Mouse (Mus musculus) intestine, embryonic 14.5 days (tissue): Measurements from ENCODE around the gene Siglec1. TPM values are rescaled to one million over a fixed set of nuclear protein-coding genes. Genes with fewer than 3 reads are reported as not detected.
"Not testable (repeated sequence)": the region's sequence is repeated elsewhere in the genome, so short reads cannot be mapped to it uniquely, and the experiment has no call there.

Experiments
- ATAC-seq: fragments of 200-750 bp; cut with Nextera tagmentation; replicated peaks from 2 replicates; pipeline ENCODE4 v1.8.0; 2017; ENCODE audit warnings: low read depth, moderate number of reproducible peaks, moderate TSS enrichment, moderate library complexity; ENCODE audit not compliant: low FRiP score, low TSS enrichment
- DNase-seq: peaks from one replicate; pipeline ENCODE4 v3.0.0-alpha.2; 2018; ENCODE audit warnings: low spot score
- H3K27ac ChIP-seq: fragments of 300-500 bp; sonication (generic); 2 replicates; pipeline ENCODE4 v1.5.1; 2014; ENCODE audit warnings: low read depth, mild to moderate bottlenecking, control low read depth
- H3K27me3 ChIP-seq: fragments of 300-500 bp; sonication (generic); replicated peaks from 2 replicates; pipeline ENCODE4 v1.6.1; 2014; ENCODE audit warnings: low read length, control low read depth; ENCODE audit not compliant: control insufficient read depth, insufficient read depth
- H3K36me3 ChIP-seq: fragments of 300-500 bp; sonication (generic); 2 replicates; pipeline ENCODE4 v1.6.1; 2014; ENCODE audit warnings: low read length, control low read depth; ENCODE audit not compliant: control insufficient read depth, insufficient read depth
- H3K4me1 ChIP-seq: fragments of 300-500 bp; sonication (generic); replicated peaks from 2 replicates; pipeline ENCODE4 v1.6.1; 2014; ENCODE audit warnings: low read length, control low read depth, mixed read lengths; ENCODE audit not compliant: control insufficient read depth, insufficient read depth
- H3K4me2 ChIP-seq: fragments of 300-500 bp; sonication (generic); 2 replicates; pipeline ENCODE4 v1.6.1; 2014; ENCODE audit warnings: low read length
- H3K4me3 ChIP-seq: fragments of 300-500 bp; sonication (generic); 2 replicates; pipeline ENCODE4 v1.5.1; 2014; ENCODE audit warnings: low read depth, low read length, control low read depth, mixed read lengths
- H3K9ac ChIP-seq: fragments of 300-500 bp; sonication (generic); 2 replicates; pipeline ENCODE4 v1.6.1; 2014; ENCODE audit warnings: mild to moderate bottlenecking, low read length
- H3K9me3 ChIP-seq: fragments of 300-500 bp; sonication (generic); 2 replicates; pipeline ENCODE4 v1.6.1; 2016; ENCODE audit warnings: low read length, control low read depth; ENCODE audit not compliant: control insufficient read depth
- WGBS: fragments of 180-500 bp; shearing (Covaris S2); extraction: QIAGEN DNeasy Blood & Tissue Kit; methylation state at CpG from one replicate; pipeline ENCODE4 v1.1.7; 2014; 5-methylcytosine and 5-hydroxymethylcytosine counted together
- polyA plus RNA-seq: library from polyadenylated mRNA; unstranded; fragments of >200 nt; fragmentation: Nextera tagmentation; extraction: Ambion mirVana; gene quantifications from 2 replicates; pipeline ENCODE4 v1.2.1, GENCODE M21; 2014

Gene Siglec1
- polyA plus RNA-seq, 1 experiment from 2014 or later: 0.41 TPM

DNA sequence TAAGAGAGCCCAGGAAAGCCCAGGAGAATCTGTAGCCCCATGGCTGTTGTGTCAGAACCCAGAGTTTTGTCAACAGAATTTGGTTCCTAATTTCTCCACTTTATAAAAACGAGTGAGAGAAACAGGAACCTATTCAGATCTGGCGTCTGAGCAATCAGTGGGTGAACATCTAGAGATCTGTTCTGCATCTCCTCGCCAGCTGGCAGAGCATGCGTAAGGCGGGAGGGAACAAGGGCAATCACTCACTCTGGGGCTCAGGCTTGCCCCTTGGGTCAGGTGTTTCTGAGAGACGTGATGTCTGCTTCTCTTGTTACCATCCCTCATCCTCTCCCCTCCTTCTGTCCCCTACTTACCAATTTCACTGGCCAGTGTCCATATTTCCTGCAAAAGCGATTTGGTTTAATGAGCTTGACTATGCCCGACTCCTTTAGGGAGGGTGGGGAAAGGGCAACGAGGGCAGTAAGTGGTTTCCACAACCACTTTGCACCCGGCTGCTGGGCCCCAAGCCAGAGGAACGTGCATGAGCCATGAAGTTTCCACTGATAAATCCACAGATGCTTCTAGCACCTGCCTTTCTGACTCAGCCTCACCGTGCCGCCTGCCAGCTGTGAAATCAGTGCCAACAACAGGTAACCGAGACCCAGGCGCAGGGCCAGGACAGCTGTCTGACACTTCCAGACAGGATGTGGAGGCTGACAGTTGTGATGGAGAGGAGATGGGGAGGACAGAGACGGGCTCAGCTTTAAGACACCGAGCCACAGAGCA, 49.2 kb downstream of the Siglec1 start:
- no peaks in the 10 kb centered on the region for H3K9me3 ChIP-seq
- WGBS: 39% methylated on average over 17 of the region's 17 CpGs
- H3K27ac ChIP-seq: no peak overlapping the region
- ATAC-seq (no peak), DNase-seq (no peak)
- H3K4me2 ChIP-seq: no peak overlapping the region
- no peak overlapping the region for H3K9ac ChIP-seq
- peaks cover 4% of the 10 kb centered on the region; the same call in 1 of the 2 replicates for H3K4me1 ChIP-seq
- H3K4me3 ChIP-seq: no peak overlapping the region
- no peaks in the 10 kb centered on the region for H3K36me3 ChIP-seq
- peaks cover 37% of the 10 kb centered on the region for H3K27me3 ChIP-seq

DNA sequence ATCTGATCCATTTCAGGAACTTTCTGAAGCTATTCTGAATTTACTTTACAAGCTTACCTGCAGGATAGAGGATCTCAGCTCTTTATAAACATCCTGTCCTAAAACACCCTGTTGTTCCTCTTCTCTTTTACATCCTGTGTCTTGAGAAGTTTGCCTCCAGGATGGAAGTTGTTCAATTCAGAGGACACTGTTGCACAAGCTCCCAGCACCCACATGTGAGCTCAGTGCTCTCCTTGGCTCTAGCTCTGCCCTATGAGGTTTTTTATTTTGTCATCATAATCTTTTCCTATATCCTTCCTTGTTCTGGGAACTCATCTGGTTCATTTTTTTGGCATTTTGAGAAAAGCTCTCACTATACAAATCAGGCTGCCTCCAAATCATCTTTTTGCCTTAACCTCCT, 49.8 kb downstream of the Siglec1 start:
- DNase-seq (no peak), ATAC-seq (no peak)
- H3K9me3 ChIP-seq: no peaks in the 10 kb centered on the region
- H3K27ac ChIP-seq: no peak overlapping the region
- no peaks in the 10 kb centered on the region for H3K36me3 ChIP-seq
- no peak overlapping the region for H3K4me2 ChIP-seq
- H3K9ac ChIP-seq: no peak overlapping the region
- no peak overlapping the region for H3K4me3 ChIP-seq
- H3K4me1 ChIP-seq: peaks cover 4% of the 10 kb centered on the region; the same call in 1 of the 2 replicates
- H3K27me3 ChIP-seq: peaks cover 30% of the 10 kb centered on the region

GRCm38 (mm10) chr2:131036343-131036742, 50.2 kb downstream of the Siglec1 start:
- H3K4me3 ChIP-seq: no peak overlapping the region
- DNase-seq: no peak
- H3K9ac ChIP-seq: no peak overlapping the region
- peaks cover 26% of the 10 kb centered on the region for H3K27me3 ChIP-seq
- 0 out of 2 replicates have a peak, but pooled peaks cover 4% of the 10 kb centered on the region for H3K4me1 ChIP-seq
- ATAC-seq: no peak
- H3K4me2 ChIP-seq: no peak overlapping the region
- 84% methylated on average over 2 of the region's 2 CpGs for WGBS
- H3K36me3 ChIP-seq: no peaks in the 10 kb centered on the region
- H3K27ac ChIP-seq: no peak overlapping the region
- H3K9me3 ChIP-seq: no peaks in the 10 kb centered on the region

GRCm38 (mm10) chr2:131031406-131031805, 55.2 kb downstream of the Siglec1 start:
- not testable (repeated sequence) for H3K4me2 ChIP-seq, H3K36me3 ChIP-seq, ATAC-seq, H3K4me3 ChIP-seq, H3K27me3 ChIP-seq, H3K9me3 ChIP-seq, DNase-seq, H3K27ac ChIP-seq, H3K9ac ChIP-seq
- H3K4me1 ChIP-seq: peaks cover 12% of the 10 kb centered on the region
- 56% methylated on average over 1 of the region's 1 CpGs for WGBS

GRCm38 (mm10) chr2:131030998-131031397, 55.6 kb downstream of the Siglec1 start:
- no peaks in the 10 kb centered on the region for H3K27me3 ChIP-seq
- no peak overlapping the region for H3K4me3 ChIP-seq
- no peaks in the 10 kb centered on the region for H3K9me3 ChIP-seq
- H3K36me3 ChIP-seq: peaks cover 11% of the 10 kb centered on the region; the same call in 1 of the 2 replicates
- H3K4me2 ChIP-seq: no peak overlapping the region
- ATAC-seq (no peak), DNase-seq (no peak)
- peaks cover 12% of the 10 kb centered on the region for H3K4me1 ChIP-seq
- H3K27ac ChIP-seq: no peak overlapping the region
- WGBS: 82% methylated on average over 1 of the region's 1 CpGs
- no peak overlapping the region for H3K9ac ChIP-seq

DNA sequence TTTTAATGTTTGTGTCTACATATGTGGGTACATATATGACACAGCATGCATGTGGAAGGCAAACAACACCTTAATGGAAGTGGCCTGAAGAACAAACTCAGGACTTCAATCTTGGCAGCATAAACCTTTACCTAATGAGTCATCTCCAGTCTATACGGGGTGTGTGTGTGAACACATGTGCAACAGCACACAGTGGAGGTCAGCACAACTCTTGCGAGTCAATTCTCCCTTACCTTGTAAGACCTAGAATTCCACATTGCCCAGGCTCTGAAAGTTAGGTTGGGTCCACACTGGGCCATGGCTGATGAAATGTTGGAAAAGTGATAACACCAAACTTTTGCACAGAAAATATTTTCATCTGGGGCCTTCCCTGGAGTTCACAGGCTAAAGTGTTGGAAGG, 56.0 kb downstream of the Siglec1 start:
- H3K9me3 ChIP-seq: no peaks in the 10 kb centered on the region
- peaks cover 12% of the 10 kb centered on the region for H3K4me1 ChIP-seq
- DNase-seq (no peak), ATAC-seq (no peak)
- H3K4me2 ChIP-seq: no peak overlapping the region
- peaks cover 15% of the 10 kb centered on the region; the same call in 1 of the 2 replicates for H3K36me3 ChIP-seq
- no peak overlapping the region for H3K4me3 ChIP-seq
- H3K27ac ChIP-seq: no peak overlapping the region
- 87% methylated on average over 2 of the region's 2 CpGs for WGBS
- no peaks in the 10 kb centered on the region for H3K27me3 ChIP-seq
- H3K9ac ChIP-seq: no peak overlapping the region

DNA sequence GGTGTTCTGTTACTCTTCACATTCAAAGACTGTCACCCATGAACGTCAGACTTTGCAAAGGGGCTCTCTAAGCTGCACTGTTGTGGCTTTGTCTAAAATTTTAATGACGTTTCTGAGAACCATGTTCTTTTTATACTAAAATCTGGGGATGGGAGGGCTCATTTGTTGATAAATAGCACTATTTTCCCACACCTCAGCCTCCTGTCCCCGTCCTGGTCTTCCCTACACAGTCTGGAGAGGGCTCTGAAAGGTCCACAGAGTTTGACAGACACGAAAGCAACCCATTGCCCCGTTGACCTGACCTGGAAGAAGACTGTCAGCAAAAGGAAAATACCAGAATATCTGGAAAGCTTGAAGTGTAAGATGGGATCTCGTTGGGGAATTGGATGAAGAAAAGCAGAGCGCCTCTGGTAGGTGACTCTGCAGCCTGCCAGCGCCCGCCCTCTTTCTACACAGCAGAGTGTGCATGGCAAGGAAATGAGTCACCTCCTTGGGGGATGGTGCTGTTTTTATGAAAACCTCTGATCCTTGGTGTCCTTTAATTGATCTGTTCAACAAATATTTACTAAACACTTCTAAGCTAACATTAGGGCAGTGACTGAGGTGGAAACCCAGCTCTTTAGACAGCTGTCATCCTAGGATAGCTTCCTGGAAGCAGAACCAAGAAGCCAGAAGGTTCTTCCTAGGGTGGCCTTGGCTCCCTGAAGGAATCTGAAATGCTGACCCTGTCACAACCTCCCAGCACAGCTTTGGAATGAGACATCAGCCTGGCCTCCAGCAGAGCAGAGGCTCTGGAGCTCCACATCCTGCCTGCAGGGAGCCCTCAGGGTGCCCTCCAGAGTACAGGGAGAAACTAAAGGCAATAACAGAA, 57.3 kb downstream of the Siglec1 start:
- Histone ChIP-seq H3K4me3 (no peak overlapping the region), H3K27ac (peak overlapping the region; percentile 30; the same call in 1 of the 2 replicates), H3K4me1 (peaks cover 12% of the 10 kb centered on the region), H3K36me3 (peaks cover 22% of the 10 kb centered on the region; the same call in 1 of the 2 replicates), H3K9me3 (no peaks in the 10 kb centered on the region), H3K27me3 (no peaks in the 10 kb centered on the region), H3K9ac (no peak overlapping the region), H3K4me2 (no peak overlapping the region)
- 0 out of 2 replicates have a peak, but pooled peaks have one; percentile 43 for ATAC-seq
- no peak for DNase-seq
- WGBS: 31% methylated on average over 9 of the region's 9 CpGs

DNA sequence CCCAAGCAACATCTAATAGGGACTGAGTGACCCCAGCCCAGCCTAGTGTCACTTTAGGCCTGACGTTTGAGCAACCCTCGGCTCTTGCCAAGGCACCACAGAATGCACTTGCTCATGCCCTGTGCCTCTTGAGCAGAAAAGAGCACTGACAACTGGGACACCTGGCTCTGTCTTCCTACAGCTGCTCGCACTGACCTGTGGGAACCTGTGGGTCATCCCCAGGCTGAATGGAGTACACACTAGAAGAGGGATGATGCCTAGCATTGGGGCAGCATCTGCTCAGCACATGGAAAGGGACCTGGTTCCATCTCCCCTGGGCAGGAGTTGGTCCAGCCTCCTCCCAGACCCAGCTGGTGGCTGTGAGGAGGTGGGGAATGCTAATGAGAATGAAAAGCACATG, 59.6 kb downstream of the Siglec1 start:
- peaks cover 22% of the 10 kb centered on the region; the same call in 1 of the 2 replicates for H3K36me3 ChIP-seq
- no peak overlapping the region for H3K27ac ChIP-seq
- no peak overlapping the region for H3K9ac ChIP-seq
- WGBS: 87% methylated on average over 3 of the region's 3 CpGs
- no peak for ATAC-seq
- no peak overlapping the region for H3K4me3 ChIP-seq
- H3K4me1 ChIP-seq: peaks cover 12% of the 10 kb centered on the region
- DNase-seq: no peak
- H3K9me3 ChIP-seq: no peaks in the 10 kb centered on the region
- no peak overlapping the region for H3K4me2 ChIP-seq
- no peaks in the 10 kb centered on the region for H3K27me3 ChIP-seq
